Mouse (Mus musculus): ENCODE measurements at regions not wholly inside any gene's neighbourhood (a gene's known extent, or its start where the extent isn't known, plus 50 kb on each side); places are given as distances from the start of the nearest gene placed in this dataset.

DNA sequence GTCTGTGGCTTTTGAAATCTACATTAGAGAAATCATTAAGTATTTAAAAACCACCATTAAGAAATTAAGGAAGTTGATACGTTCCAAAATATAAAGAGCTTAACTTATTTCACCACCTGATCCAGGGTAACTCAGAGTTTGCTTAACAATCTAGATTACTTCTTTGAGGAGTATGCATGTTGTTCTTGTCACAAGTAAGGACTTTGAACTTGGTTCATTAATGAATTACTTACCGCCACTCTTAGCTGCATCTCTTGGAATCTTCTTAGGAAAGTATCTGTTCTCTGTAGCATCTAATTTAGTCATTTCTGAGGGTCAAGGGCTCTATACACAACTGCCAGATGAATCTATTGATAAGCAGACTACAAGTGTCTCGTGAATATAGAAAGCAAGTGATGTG, 715.4 kb upstream of the Tbl1xr1 start:
- Histone ChIP-seq H3K4me1 (ENCODE audit: control insufficient read depth, insufficient read depth, low read length) (no peaks in the 10 kb centered on the region), H3K4me3 (ENCODE audit: insufficient read depth, low read length) (no peak overlapping the region), H3K27ac (ENCODE audit: insufficient read depth, low read depth, low read length) (no peak overlapping the region)
- TF ChIP-seq CTCF (IDR thresholded peaks at IDR 0.05; ENCODE audit: low read depth, low read length), result no peak
- no peak for TF ChIP-seq POLR2A (IDR thresholded peaks at IDR 0.05; ENCODE audit: borderline replicate concordance, low read depth, low read length)

DNA sequence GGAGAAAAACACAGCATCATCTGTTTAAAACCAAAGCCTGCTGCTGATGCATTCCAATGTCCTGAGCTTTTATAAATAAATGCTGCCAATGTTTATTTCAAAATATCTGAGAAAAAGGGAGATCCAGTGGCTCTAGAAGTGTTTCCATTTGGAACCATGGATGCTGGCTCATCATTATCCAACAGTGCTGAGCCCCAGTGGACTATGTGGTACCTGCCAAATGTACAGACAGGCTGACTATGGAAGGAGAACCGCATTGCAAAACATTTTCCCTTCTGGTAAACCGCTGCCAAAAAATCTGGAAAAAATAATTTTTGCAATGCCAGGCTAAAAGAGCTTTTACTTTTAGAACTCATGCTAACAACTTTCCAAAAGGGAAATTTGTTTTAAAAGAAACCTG, 696.6 kb upstream of the Tbl1xr1 start:
- Histone ChIP-seq H3K27ac (ENCODE audit: insufficient read depth, low read depth, low read length) (no peak overlapping the region), H3K4me1 (ENCODE audit: control insufficient read depth, insufficient read depth, low read length) (no peaks in the 10 kb centered on the region), H3K4me3 (ENCODE audit: insufficient read depth, low read length) (no peak overlapping the region)
- no peak for TF ChIP-seq POLR2A (IDR thresholded peaks at IDR 0.05; ENCODE audit: borderline replicate concordance, low read depth, low read length)
- TF ChIP-seq CTCF (IDR thresholded peaks at IDR 0.05; ENCODE audit: low read depth, low read length), result no peak

DNA sequence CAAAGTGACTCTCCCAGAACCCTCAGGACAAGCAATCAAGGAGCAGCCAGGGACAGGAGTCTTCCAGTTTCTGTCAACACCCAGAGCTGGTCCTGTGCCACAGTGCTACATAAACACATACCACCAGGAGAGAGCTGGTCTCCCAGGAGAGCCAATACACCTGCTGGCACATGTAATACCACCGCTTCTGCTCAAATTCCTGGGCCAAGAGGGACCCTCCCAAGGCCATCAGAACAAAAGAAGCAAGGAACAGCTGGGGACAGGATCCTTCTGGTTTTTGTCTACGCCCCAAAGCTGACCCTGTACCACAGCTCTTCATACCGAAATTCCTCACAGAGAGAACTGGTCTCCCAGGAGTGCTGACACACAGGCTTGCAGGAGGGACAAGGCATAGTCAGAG, 695.4 kb upstream of the Tbl1xr1 start:
- TF ChIP-seq CTCF (IDR thresholded peaks at IDR 0.05; ENCODE audit: low read depth, low read length) (no peak), POLR2A (IDR thresholded peaks at IDR 0.05; ENCODE audit: borderline replicate concordance, low read depth, low read length) (no peak)
- H3K4me3 ChIP-seq (ENCODE audit: insufficient read depth, low read length), result no peak overlapping the region
- H3K27ac ChIP-seq (ENCODE audit: insufficient read depth, low read depth, low read length), result no peak overlapping the region
- H3K4me1 ChIP-seq (ENCODE audit: control insufficient read depth, insufficient read depth, low read length), result no peaks in the 10 kb centered on the region

DNA sequence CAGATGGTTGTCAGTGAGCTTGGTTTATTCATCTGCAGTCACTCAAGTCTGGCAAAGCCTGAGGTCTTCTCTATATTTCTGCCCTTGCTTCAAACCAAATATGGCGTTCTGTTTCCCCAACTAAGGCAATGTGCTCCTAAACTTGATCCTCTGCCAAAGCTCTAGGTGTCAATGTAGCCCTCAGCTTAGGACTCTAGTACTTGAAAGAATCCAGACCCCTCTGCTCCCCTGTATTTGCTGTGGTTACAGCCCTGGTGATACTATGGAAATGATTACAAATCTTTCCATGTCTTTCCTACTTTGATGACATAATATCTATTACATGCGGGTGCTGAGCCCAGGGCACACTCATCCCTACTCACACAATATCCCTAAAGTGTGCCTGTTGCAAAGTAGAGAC, 672.9 kb upstream of the Tbl1xr1 start:
- Histone ChIP-seq H3K4me3 (ENCODE audit: insufficient read depth, low read length) (no peak overlapping the region), H3K27ac (ENCODE audit: insufficient read depth, low read depth, low read length) (no peak overlapping the region), H3K4me1 (ENCODE audit: control insufficient read depth, insufficient read depth, low read length) (no peaks in the 10 kb centered on the region)
- no peak for TF ChIP-seq CTCF (IDR thresholded peaks at IDR 0.05; ENCODE audit: low read depth, low read length)
- no peak for TF ChIP-seq POLR2A (IDR thresholded peaks at IDR 0.05; ENCODE audit: borderline replicate concordance, low read depth, low read length)

DNA sequence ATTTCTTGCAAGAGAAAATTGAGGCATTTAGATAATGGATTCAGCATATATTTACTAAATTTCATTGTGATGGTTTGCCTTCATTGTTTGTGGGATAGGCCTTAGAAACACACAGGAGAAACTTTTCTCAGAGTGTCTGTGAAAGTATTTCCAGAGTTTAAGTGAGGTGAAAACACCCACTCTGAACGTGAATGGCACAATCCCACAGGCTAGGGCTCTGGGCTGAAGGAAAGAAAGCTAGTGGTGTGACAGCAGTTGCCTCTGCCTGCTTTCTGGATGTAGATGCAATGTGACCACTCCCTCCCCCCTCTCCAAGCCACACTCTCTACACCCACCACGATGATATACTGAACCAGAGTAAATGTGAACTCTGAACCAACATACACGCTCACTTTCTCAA, 672.4 kb upstream of the Tbl1xr1 start:
- Histone ChIP-seq H3K4me1 (ENCODE audit: control insufficient read depth, insufficient read depth, low read length) (no peaks in the 10 kb centered on the region), H3K27ac (ENCODE audit: insufficient read depth, low read depth, low read length) (no peak overlapping the region), H3K4me3 (ENCODE audit: insufficient read depth, low read length) (no peak overlapping the region)
- TF ChIP-seq POLR2A (IDR thresholded peaks at IDR 0.05; ENCODE audit: borderline replicate concordance, low read depth, low read length), result no peak
- TF ChIP-seq CTCF (IDR thresholded peaks at IDR 0.05; ENCODE audit: low read depth, low read length), result no peak

DNA sequence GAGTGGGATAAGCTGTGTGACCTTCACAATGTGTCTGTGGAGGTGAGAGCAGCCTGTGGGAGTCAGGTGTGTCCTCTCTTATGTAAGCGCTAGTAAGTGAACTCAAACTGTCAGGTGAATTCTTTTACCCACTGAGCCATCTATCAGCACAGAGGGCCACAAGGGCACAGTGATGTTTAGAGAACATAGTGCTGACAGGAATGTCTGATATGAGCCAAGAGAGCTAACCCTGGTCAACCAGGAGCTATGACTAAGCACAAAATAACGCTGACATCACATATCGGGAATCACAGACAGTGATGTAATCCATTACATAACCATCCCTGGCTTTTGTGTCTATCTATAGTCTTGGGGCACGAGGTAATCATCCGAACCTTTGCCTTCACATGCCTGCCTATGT, 669.4 kb upstream of the Tbl1xr1 start:
- TF ChIP-seq POLR2A (IDR thresholded peaks at IDR 0.05; ENCODE audit: borderline replicate concordance, low read depth, low read length) (no peak), CTCF (IDR thresholded peaks at IDR 0.05; ENCODE audit: low read depth, low read length) (no peak)
- H3K4me1 ChIP-seq (ENCODE audit: control insufficient read depth, insufficient read depth, low read length), result no peaks in the 10 kb centered on the region
- no peak overlapping the region for H3K4me3 ChIP-seq (ENCODE audit: insufficient read depth, low read length)
- H3K27ac ChIP-seq (ENCODE audit: insufficient read depth, low read depth, low read length), result no peak overlapping the region

DNA sequence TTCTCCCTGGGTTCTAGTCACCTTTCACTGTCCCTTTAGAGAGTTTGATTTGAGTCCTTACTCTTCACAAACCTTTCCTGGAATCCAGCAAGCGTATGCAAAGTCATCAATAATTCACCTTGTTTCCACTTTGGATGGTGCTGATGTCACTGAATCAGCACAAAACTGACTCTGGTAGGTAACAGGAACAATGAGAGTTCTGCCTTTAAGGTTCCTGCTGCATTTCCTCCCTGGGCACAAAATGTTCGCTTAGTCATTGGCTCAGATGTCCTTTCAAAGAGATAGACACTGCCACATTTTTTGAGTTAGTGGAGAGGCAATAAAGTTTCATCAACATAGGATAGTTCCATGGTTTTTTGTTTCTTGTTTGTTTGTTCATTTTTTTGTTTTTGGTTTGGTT, 664.4 kb upstream of the Tbl1xr1 start:
- Histone ChIP-seq H3K4me3 (ENCODE audit: insufficient read depth, low read length) (no peak overlapping the region), H3K27ac (ENCODE audit: insufficient read depth, low read depth, low read length) (no peak overlapping the region), H3K4me1 (ENCODE audit: control insufficient read depth, insufficient read depth, low read length) (no peaks in the 10 kb centered on the region)
- TF ChIP-seq POLR2A (IDR thresholded peaks at IDR 0.05; ENCODE audit: borderline replicate concordance, low read depth, low read length), result no peak
- TF ChIP-seq CTCF (IDR thresholded peaks at IDR 0.05; ENCODE audit: low read depth, low read length), result no peak

DNA sequence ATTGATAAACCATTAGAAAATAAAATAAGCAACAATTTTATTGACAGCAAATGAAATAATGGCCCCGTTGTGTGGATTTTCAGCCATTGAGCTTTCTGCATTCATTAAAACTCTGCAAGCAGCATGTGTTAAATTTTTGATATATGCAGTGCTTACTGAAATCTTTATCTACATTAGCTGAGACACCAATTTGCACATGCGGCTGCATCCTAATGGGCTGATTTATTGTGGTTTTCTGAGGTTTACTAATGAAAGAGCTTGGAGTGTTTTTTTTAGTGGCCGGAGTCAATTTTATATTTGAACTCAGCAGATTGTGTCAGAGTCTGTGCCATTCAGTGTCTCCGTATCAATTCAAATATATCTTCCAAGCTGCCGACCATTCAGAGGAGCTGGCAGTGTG, 653.3 kb upstream of the Tbl1xr1 start:
- TF ChIP-seq POLR2A (IDR thresholded peaks at IDR 0.05; ENCODE audit: borderline replicate concordance, low read depth, low read length), result no peak
- TF ChIP-seq CTCF (IDR thresholded peaks at IDR 0.05; ENCODE audit: low read depth, low read length), result no peak
- Histone ChIP-seq H3K4me3 (ENCODE audit: insufficient read depth, low read length) (no peak overlapping the region), H3K27ac (ENCODE audit: insufficient read depth, low read depth, low read length) (no peak overlapping the region), H3K4me1 (ENCODE audit: control insufficient read depth, insufficient read depth, low read length) (no peaks in the 10 kb centered on the region)

DNA sequence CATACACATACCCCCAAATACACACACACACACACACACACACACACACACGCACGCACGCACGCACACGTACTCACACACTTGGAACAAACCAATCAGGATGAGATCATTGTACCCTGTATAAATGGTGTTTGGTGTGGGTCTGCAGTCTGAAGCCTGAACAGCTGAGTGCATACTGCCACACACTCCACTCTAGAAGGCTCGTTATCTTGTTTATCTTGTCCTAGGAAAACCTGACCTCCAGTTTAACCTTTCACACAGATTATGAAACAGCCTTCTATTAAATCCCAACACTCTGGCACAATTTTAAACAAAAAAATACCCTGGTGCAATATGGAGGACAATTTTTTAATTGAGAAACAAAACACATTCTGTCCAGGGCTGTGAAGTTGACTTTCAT, 649.9 kb upstream of the Tbl1xr1 start:
- no peak overlapping the region for H3K27ac ChIP-seq (ENCODE audit: insufficient read depth, low read depth, low read length)
- no peak overlapping the region for H3K4me3 ChIP-seq (ENCODE audit: insufficient read depth, low read length)
- TF ChIP-seq POLR2A (IDR thresholded peaks at IDR 0.05; ENCODE audit: borderline replicate concordance, low read depth, low read length) (no peak), CTCF (IDR thresholded peaks at IDR 0.05; ENCODE audit: low read depth, low read length) (no peak)

DNA sequence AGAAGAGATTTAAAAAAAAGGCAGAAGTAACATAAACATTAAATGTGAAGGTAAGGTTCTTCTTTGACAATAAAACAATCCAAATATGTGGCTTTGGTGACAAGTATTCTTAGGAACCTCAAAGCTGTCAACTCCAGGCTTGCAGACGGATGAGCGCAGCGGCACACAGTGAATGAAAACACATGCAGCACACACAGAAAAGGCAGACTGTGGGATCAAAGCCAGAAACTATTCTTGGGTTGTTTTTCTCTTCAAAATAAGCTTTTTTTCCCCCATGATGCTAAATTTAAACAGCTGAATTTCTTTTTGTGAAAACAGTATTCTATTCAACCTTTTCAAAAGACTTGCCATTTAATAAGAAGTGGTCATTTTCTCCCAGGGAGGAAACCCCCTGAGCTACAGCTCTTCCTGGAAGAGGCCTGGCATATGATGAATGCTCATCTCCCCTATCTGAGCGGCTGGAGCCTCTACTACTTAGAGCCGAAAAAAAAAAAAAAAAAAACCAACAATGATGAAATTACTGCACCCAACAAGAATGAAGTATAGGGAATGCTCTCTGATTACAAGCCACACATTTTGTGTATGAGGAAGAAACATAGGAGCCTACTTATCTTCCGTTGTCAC, 648.9 kb upstream of the Tbl1xr1 start:
- Histone ChIP-seq H3K4me1 (ENCODE audit: control insufficient read depth, insufficient read depth, low read length) (no peaks in the 10 kb centered on the region), H3K4me3 (ENCODE audit: insufficient read depth, low read length) (no peak overlapping the region), H3K27ac (ENCODE audit: insufficient read depth, low read depth, low read length) (no peak overlapping the region)
- TF ChIP-seq CTCF (IDR thresholded peaks at IDR 0.05; ENCODE audit: low read depth, low read length) (no peak), POLR2A (IDR thresholded peaks at IDR 0.05; ENCODE audit: borderline replicate concordance, low read depth, low read length) (no peak)

More for the DNA sequence above, 649.9 kb upstream of the Tbl1xr1 start:
- no peaks in the 10 kb centered on the region for H3K4me1 ChIP-seq (ENCODE audit: control insufficient read depth, insufficient read depth, low read length)

DNA sequence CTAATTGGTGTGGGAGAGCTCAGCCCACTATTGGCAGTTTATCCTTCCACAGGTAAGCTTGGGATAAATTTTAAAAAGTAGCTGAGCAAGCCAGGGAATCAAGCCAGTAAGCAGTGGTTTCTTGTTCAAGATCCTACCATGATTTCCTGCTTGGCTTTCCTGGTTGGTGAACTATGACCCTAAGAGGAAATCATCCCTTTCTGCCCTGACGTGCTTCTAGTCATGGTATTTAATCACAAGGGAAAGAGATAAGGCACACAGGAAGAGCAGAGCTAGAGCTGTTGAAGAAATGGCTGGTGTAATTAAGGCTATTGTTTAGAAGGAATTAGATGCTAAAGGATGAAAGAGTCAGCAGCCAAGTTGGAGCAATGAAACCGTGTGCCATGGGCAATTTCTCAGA, 648.3 kb upstream of the Tbl1xr1 start:
- no peak overlapping the region for H3K27ac ChIP-seq (ENCODE audit: insufficient read depth, low read depth, low read length)

More for the DNA sequence above, 648.3 kb upstream of the Tbl1xr1 start:
- TF ChIP-seq POLR2A (IDR thresholded peaks at IDR 0.05; ENCODE audit: borderline replicate concordance, low read depth, low read length) (no peak), CTCF (IDR thresholded peaks at IDR 0.05; ENCODE audit: low read depth, low read length) (no peak)
- Histone ChIP-seq H3K4me1 (ENCODE audit: control insufficient read depth, insufficient read depth, low read length) (no peaks in the 10 kb centered on the region), H3K4me3 (ENCODE audit: insufficient read depth, low read length) (no peak overlapping the region)
